Mouse (Mus musculus) liver, embryonic 13.5 days (tissue): ENCODE measurements around the gene Swi5. TPM values are rescaled to one million over a fixed set of nuclear protein-coding genes. Genes with fewer than 3 reads are reported as not detected.

Experiments
- ATAC-seq: fragments of 200-750 bp; cut with Nextera tagmentation; 2 replicates; pipeline ENCODE4 v1.8.0; 2017; ENCODE audit warnings: low read depth, mild to moderate bottlenecking, moderate number of reproducible peaks, moderate library complexity
- DNase-seq: peaks from one replicate; pipeline ENCODE4 v3.0.0; 2022
- H3K27ac ChIP-seq: fragments of 300-500 bp; sonication (generic); 2 replicates; pipeline ENCODE4 v1.5.1; 2015; ENCODE audit warnings: moderate library complexity, mild to moderate bottlenecking, inconsistent platforms
- H3K27me3 ChIP-seq: fragments of 300-500 bp; sonication (generic); 2 replicates; pipeline ENCODE4 v1.6.1; 2015; ENCODE audit warnings: mild to moderate bottlenecking, inconsistent platforms
- H3K36me3 ChIP-seq: fragments of 300-500 bp; sonication (generic); 2 replicates; pipeline ENCODE4 v1.6.1; 2015; ENCODE audit warnings: mild to moderate bottlenecking, inconsistent platforms
- H3K4me1 ChIP-seq: fragments of 300-500 bp; sonication (generic); replicated peaks from 2 replicates; pipeline ENCODE4 v1.6.1; 2015; ENCODE audit warnings: inconsistent platforms
- H3K4me2 ChIP-seq: fragments of 300-500 bp; sonication (generic); 2 replicates; pipeline ENCODE4 v1.6.1; 2015; ENCODE audit warnings: inconsistent platforms, mild to moderate bottlenecking, moderate library complexity
- H3K4me3 ChIP-seq: fragments of 300-500 bp; sonication (generic); replicated peaks from 2 replicates; pipeline ENCODE4 v1.5.1; 2015; ENCODE audit warnings: mild to moderate bottlenecking, inconsistent platforms
- H3K9ac ChIP-seq: fragments of 300-500 bp; sonication (generic); 2 replicates; pipeline ENCODE4 v1.6.1; 2015; ENCODE audit warnings: mild to moderate bottlenecking, inconsistent platforms
- H3K9me3 ChIP-seq: fragments of 300-500 bp; sonication (generic); replicated peaks from 2 replicates; pipeline ENCODE4 v1.6.1; 2016; ENCODE audit warnings: inconsistent platforms
- WGBS: fragments of 180-500 bp; shearing (Covaris S2); methylation state at CpG from one replicate; pipeline ENCODE4 v1.1.7; 2015; ENCODE audit not compliant: insufficient replicate concordance; 5-methylcytosine and 5-hydroxymethylcytosine counted together
- polyA plus RNA-seq: library from polyadenylated mRNA; unstranded; fragments of >200 nt; fragmentation: Nextera tagmentation; extraction: Ambion mirVana; gene quantifications from 2 replicates; pipeline ENCODE4 v1.2.1, GENCODE M21; 2015

Gene Swi5
- polyA plus RNA-seq, result 218 and 237 TPM in 2 replicates

DNA sequence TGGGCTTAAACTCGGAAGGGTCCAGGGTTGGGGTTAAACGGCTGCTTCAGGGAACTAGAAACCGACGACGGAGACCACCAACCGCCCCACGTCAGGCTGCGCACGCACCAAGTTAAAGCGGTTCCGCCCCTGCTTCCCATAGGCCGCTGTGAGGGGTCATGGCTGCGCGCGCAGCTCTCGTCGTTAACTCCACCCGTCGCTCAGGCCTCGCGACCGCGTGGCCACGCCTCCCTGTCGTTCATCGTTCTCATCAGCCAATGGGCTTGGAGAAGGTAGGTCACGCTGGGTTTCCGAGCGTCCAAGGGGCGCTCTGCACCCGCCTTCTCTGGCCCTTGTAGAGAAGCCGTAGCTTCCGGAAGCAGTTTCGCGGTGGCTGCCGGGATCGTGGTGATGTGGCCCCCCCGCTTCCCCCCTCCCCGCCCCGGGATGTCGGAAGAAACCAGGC, at the start of gene Swi5:
Gene Swi5, minus strand, starts transcription at position 153 of the 445 bp plus-strand sequence.
- peak within 1 kb of the TSS; percentile 92 for H3K4me3 ChIP-seq
- H3K9me3 ChIP-seq, result no peaks in the 10 kb centered on the region
- peaks cover 28% of the 10 kb centered on the region for H3K36me3 ChIP-seq
- no peaks in the 10 kb centered on the region for H3K27me3 ChIP-seq
- H3K9ac ChIP-seq, result peak within 1 kb of the TSS; percentile 95
- DNase-seq (peak; percentile 92), ATAC-seq (peak; percentile 97)
- peak within 1 kb of the TSS; percentile 94 for H3K4me2 ChIP-seq
- H3K27ac ChIP-seq, result peak within 1 kb of the TSS; percentile 88
- H3K4me1 ChIP-seq, result peaks cover 34% of the 10 kb centered on the region
- WGBS, result under 1% methylated on average over 41 of the region's 41 CpGs

GRCm38 (mm10) chr2:32335888-32336287, 48.0 kb upstream of the Swi5 start:
- no peaks in the 10 kb centered on the region for H3K9me3 ChIP-seq
- H3K27me3 ChIP-seq, result peaks cover 59% of the 10 kb centered on the region
- DNase-seq (no peak), ATAC-seq (no peak)
- H3K27ac ChIP-seq, result no peak overlapping the region
- no peak overlapping the region for H3K4me3 ChIP-seq
- no peaks in the 10 kb centered on the region for H3K4me1 ChIP-seq
- H3K36me3 ChIP-seq, result no peaks in the 10 kb centered on the region
- no peak overlapping the region for H3K4me2 ChIP-seq
- H3K9ac ChIP-seq, result no peak overlapping the region
- 35% methylated on average over 15 of the region's 15 CpGs for WGBS

GRCm38 (mm10) chr2:32332159-32332558, 44.3 kb upstream of the Swi5 start:
- Histone ChIP-seq H3K36me3 (no peaks in the 10 kb centered on the region), H3K4me3 (no peak overlapping the region), H3K4me1 (no peaks in the 10 kb centered on the region), H3K27ac (no peak overlapping the region), H3K4me2 (no peak overlapping the region), H3K9me3 (no peaks in the 10 kb centered on the region), H3K9ac (no peak overlapping the region), H3K27me3 (peaks cover 67% of the 10 kb centered on the region)
- WGBS, result 68% methylated on average over 5 of the region's 5 CpGs
- DNase-seq (no peak), ATAC-seq (no peak)

DNA sequence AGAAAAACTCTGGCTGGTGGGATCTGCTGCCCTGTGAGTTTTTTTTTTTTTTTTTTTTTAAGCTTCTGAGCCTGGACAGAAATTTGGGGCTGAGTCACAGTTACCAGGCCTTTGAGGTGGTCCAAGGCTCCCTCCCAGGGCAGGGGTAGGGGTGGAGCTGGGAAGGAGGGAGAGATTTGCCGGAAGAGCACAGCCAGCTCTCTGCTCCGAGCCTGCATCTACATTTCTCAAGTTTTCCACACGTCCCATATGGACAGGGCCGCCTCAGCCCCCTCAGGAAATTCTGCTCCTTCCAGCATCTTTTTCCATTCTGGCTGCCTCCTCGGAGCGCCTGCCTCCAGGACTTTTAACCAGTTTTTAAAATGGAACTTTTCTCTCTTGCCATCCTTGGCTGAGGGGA, 41.7 kb upstream of the Swi5 start:
- no peak overlapping the region for H3K27ac ChIP-seq
- 55% methylated on average over 6 of the region's 6 CpGs for WGBS
- H3K27me3 ChIP-seq, result peaks cover 41% of the 10 kb centered on the region
- no peak overlapping the region for H3K4me2 ChIP-seq
- H3K9ac ChIP-seq, result no peak overlapping the region
- no peaks in the 10 kb centered on the region for H3K4me1 ChIP-seq
- DNase-seq, result no peak
- no peaks in the 10 kb centered on the region for H3K36me3 ChIP-seq
- no peak overlapping the region for H3K4me3 ChIP-seq
- ATAC-seq, result no peak
- no peaks in the 10 kb centered on the region for H3K9me3 ChIP-seq

GRCm38 (mm10) chr2:32328911-32329460, 41.1 kb upstream of the Swi5 start:
- Histone ChIP-seq H3K9me3 (no peaks in the 10 kb centered on the region), H3K27me3 (peaks cover 36% of the 10 kb centered on the region), H3K27ac (no peak overlapping the region), H3K4me3 (no peak overlapping the region), H3K9ac (no peak overlapping the region), H3K4me1 (no peaks in the 10 kb centered on the region), H3K36me3 (no peaks in the 10 kb centered on the region), H3K4me2 (no peak overlapping the region)
- DNase-seq, result no peak
- WGBS, result 37% methylated on average over 13 of the region's 13 CpGs
- ATAC-seq, result no peak

- Histone ChIP-seq H3K4me3 (no peak overlapping the region), H3K4me1 (no peaks in the 10 kb centered on the region), H3K27me3 (peaks cover 23% of the 10 kb centered on the region), H3K9ac (no peak overlapping the region), H3K4me2 (no peak overlapping the region), H3K9me3 (no peaks in the 10 kb centered on the region), H3K36me3 (no peaks in the 10 kb centered on the region), H3K27ac (no peak overlapping the region)
- WGBS, result 69% methylated on average over 4 of the region's 4 CpGs
- no peak for DNase-seq
- ATAC-seq, result no peak
Observed at GRCm38 (mm10) chr2:32327200-32327599, 39.3 kb upstream of the Swi5 start.

GRCm38 (mm10) chr2:32325342-32325741, 37.5 kb upstream of the Swi5 start:
- no peak overlapping the region for H3K4me3 ChIP-seq
- peaks cover 26% of the 10 kb centered on the region; the same call in 1 of the 2 replicates for H3K27me3 ChIP-seq
- ATAC-seq (no peak), DNase-seq (no peak)
- H3K36me3 ChIP-seq, result no peaks in the 10 kb centered on the region
- H3K9ac ChIP-seq, result no peak overlapping the region
- no peak overlapping the region for H3K4me2 ChIP-seq
- no peaks in the 10 kb centered on the region for H3K4me1 ChIP-seq
- WGBS, result 37% methylated on average over 7 of the region's 7 CpGs
- no peak overlapping the region for H3K27ac ChIP-seq
- H3K9me3 ChIP-seq, result no peaks in the 10 kb centered on the region

GRCm38 (mm10) chr2:32324322-32324721, 36.4 kb upstream of the Swi5 start:
- Histone ChIP-seq H3K9ac (no peak overlapping the region), H3K27me3 (peaks cover 28% of the 10 kb centered on the region), H3K36me3 (no peaks in the 10 kb centered on the region), H3K27ac (no peak overlapping the region), H3K4me1 (no peaks in the 10 kb centered on the region), H3K9me3 (no peaks in the 10 kb centered on the region), H3K4me3 (no peak overlapping the region), H3K4me2 (no peak overlapping the region)
- 42% methylated on average over 4 of the region's 4 CpGs for WGBS
- no peak for DNase-seq
- no peak for ATAC-seq

DNA sequence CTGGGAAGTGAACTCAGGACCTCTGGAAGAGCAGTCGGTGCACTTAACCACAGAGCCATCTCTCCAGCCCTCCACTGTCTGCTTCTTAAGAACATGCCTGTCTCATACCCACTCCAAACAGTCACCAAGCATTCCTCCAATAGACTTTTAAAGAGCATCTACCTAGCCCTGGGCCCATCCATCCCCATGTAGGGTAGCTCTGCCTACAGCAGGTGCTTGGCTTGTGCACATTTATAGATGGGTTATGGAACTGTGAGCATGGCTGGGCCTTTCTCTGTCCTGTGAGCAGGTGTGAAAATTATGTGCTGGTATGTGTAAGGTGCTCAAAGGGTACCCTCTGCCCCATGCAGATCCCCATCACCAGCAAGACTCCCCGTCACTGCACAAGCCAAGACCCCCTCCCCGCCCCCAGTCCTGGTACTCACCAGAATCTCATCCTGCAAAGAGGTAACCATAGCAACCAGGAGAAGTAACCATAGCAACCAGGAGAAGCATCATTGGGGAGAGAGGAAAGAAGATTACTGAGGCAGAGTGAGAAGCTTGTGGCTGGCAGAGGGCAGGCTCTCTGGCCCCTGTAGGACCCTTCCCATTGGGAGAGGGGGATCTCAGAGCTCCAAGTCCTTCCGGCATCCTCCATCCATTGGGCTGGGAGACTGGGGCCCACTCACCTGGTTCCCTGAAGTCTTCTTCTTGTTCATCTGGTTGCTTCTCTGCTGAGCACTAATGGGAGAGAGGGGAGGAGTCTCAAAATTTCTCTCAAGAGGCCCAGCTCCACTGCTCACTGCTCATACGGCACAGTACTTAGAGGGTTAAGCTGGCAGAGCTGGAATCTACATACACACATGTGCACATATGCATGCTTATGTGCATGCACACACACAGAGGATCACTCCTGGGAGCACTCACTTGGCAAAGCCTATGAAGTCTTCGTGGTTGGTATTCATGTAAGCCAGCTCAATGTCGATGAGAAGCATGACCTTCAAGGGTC, 35.2 kb upstream of the Swi5 start:
- no peak overlapping the region for H3K27ac ChIP-seq

GRCm38 (mm10) chr2:32321591-32322298, 33.9 kb upstream of the Swi5 start:
- Histone ChIP-seq H3K27ac (no peak overlapping the region), H3K27me3 (peaks cover 46% of the 10 kb centered on the region), H3K4me3 (no peak overlapping the region), H3K9me3 (no peaks in the 10 kb centered on the region), H3K4me1 (peaks cover 6% of the 10 kb centered on the region; the same call in 1 of the 2 replicates), H3K9ac (no peak overlapping the region), H3K36me3 (no peaks in the 10 kb centered on the region), H3K4me2 (no peak overlapping the region)
- no peak for DNase-seq
- WGBS, result 61% methylated on average over 9 of the region's 9 CpGs
- ATAC-seq, result no peak

More for the DNA sequence above, 35.2 kb upstream of the Swi5 start:
- H3K9me3 ChIP-seq, result no peaks in the 10 kb centered on the region
- H3K4me2 ChIP-seq, result no peak overlapping the region
- no peaks in the 10 kb centered on the region for H3K36me3 ChIP-seq
- peaks cover 6% of the 10 kb centered on the region; the same call in 1 of the 2 replicates for H3K4me1 ChIP-seq
- no peak overlapping the region for H3K9ac ChIP-seq
- peaks cover 35% of the 10 kb centered on the region for H3K27me3 ChIP-seq
- WGBS, result 69% methylated on average over 7 of the region's 7 CpGs
- ATAC-seq, result no peak
- H3K4me3 ChIP-seq, result no peak overlapping the region
- DNase-seq, result no peak

- Histone ChIP-seq H3K9ac (no peak overlapping the region), H3K9me3 (no peaks in the 10 kb centered on the region), H3K4me2 (no peak overlapping the region), H3K4me1 (peaks cover 6% of the 10 kb centered on the region; the same call in 1 of the 2 replicates), H3K27ac (no peak overlapping the region), H3K36me3 (no peaks in the 10 kb centered on the region), H3K27me3 (peaks cover 55% of the 10 kb centered on the region), H3K4me3 (no peak overlapping the region)
- no peak for DNase-seq
- ATAC-seq, result no peak
- WGBS, result 47% methylated on average over 11 of the region's 11 CpGs
Observed at GRCm38 (mm10) chr2:32320721-32321120, 32.8 kb upstream of the Swi5 start.
